Mouse (Mus musculus) heart, embryonic 15.5 days (tissue): ENCODE data around the gene Hmbs. TPM values are rescaled to one million over a fixed set of nuclear protein-coding genes. Genes with fewer than 3 reads are reported as not detected.
"Not testable (repeated sequence)": the region's sequence is repeated elsewhere in the genome, so short reads cannot be mapped to it uniquely, and the experiment has no call there.

Experiments
- ATAC-seq: fragments of 200-750 bp; cut with Nextera tagmentation; replicated peaks from 2 replicates; pipeline ENCODE4 v1.8.0; 2017; ENCODE audit warnings: low read depth, moderate TSS enrichment; ENCODE audit not compliant: insufficient number of reproducible peaks, insufficient read depth, low FRiP score
- H3K27ac ChIP-seq: fragments of 300-500 bp; sonication (generic); 2 replicates; pipeline ENCODE4 v1.5.1; 2015; ENCODE audit warnings: mild to moderate bottlenecking, inconsistent platforms
- H3K27me3 ChIP-seq: fragments of 300-500 bp; sonication (generic); 2 replicates; pipeline ENCODE4 v1.6.1; 2015; ENCODE audit warnings: inconsistent platforms
- H3K36me3 ChIP-seq: fragments of 300-500 bp; sonication (generic); 2 replicates; pipeline ENCODE4 v1.6.1; 2015; ENCODE audit warnings: mild to moderate bottlenecking, inconsistent platforms
- H3K4me1 ChIP-seq: fragments of 300-500 bp; sonication (generic); replicated peaks from 2 replicates; pipeline ENCODE4 v1.6.1; 2015; ENCODE audit warnings: inconsistent platforms
- H3K4me2 ChIP-seq: fragments of 300-500 bp; sonication (generic); 2 replicates; pipeline ENCODE4 v1.6.1; 2015; ENCODE audit warnings: inconsistent platforms, mild to moderate bottlenecking, moderate library complexity
- H3K4me3 ChIP-seq: fragments of 300-500 bp; sonication (generic); 2 replicates; pipeline ENCODE4 v1.5.1; 2015; ENCODE audit warnings: mild to moderate bottlenecking, inconsistent platforms
- H3K9ac ChIP-seq: fragments of 300-500 bp; sonication (generic); 2 replicates; pipeline ENCODE4 v1.6.1; 2015; ENCODE audit warnings: mild to moderate bottlenecking, inconsistent platforms
- H3K9me3 ChIP-seq: fragments of 300-500 bp; sonication (generic); replicated peaks from 2 replicates; pipeline ENCODE4 v1.6.1; 2016; ENCODE audit warnings: inconsistent platforms
- WGBS: fragments of 180-500 bp; shearing (Covaris S2); methylation state at CpG from one replicate; pipeline ENCODE4 v1.1.7; 2015; ENCODE audit warnings: mixed read lengths; 5-methylcytosine and 5-hydroxymethylcytosine counted together
- polyA plus RNA-seq: library from polyadenylated mRNA; unstranded; fragments of >200 nt; fragmentation: Nextera tagmentation; extraction: Ambion mirVana; gene quantifications from 2 replicates; pipeline ENCODE4 v1.2.1, GENCODE M21; 2015

Hmbs gene
- 89.7 and 105 TPM in 2 replicates for polyA plus RNA-seq

DNA sequence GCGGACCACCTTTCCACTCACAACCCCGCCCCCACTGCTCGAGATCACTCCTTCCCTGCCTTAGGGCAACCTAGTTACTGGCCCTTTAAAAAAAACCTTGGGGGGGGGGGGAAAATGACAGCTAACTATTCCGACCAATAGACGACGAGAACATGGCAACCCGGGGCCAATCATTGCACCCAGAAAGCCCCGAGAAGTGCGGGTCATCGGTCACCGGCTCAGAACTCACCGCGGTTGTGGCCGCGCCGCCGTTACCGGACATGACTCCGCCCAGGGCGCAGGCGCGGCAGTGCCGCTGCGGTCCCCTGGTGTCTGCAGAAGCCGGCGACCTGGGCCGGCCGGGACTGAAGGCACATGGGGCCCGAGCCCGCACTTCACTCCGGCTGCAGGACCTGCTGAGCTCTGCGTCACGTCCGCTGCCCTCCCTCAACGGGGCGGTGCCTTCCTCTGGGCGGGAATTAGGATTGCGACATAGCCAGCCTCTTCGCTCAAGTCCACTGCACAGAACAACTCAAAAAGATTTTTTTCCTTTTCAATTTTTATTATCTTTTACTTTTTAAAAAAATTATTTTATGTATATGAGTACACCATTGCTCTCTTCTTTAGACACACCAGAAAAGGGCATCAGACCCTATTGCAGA, at the start of gene Hmbs:
Gene Hmbs, minus strand, starts transcription at position 448 of the 641 bp plus-strand sequence.
- Histone ChIP-seq H3K27me3 (no peaks in the 10 kb centered on the region), H3K4me2 (peak within 1 kb of the TSS; percentile 76), H3K27ac (peak within 1 kb of the TSS; percentile 100), H3K36me3 (peaks cover 35% of the 10 kb centered on the region), H3K9ac (peak within 1 kb of the TSS; percentile 91), H3K4me1 (peaks cover 21% of the 10 kb centered on the region), H3K4me3 (peak within 1 kb of the TSS; percentile 85), H3K9me3 (no peaks in the 10 kb centered on the region)
- under 1% methylated on average over 39 of the region's 39 CpGs for WGBS
- peak; percentile 91 for ATAC-seq

DNA sequence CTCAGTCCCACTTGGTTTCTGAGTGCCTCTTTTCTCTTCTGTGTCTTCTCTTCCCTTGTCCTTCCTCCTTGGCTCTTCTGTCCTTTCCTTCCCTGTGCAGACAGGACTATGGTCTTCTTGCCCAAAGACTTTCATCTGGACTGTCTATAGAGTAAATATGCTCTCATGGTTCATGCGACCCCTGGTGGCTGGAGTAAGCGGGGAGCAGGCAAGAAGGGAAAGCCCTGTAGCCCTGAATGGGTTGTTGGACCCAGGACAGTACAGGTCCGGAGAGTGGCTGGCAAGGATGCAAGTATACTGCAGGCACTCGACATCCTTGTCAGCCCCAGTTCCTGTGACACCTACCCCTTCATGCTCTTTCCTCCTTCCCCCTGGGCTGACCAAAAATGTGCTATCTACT, 47.4 kb upstream of the Hmbs start:
- no peak for ATAC-seq

DNA sequence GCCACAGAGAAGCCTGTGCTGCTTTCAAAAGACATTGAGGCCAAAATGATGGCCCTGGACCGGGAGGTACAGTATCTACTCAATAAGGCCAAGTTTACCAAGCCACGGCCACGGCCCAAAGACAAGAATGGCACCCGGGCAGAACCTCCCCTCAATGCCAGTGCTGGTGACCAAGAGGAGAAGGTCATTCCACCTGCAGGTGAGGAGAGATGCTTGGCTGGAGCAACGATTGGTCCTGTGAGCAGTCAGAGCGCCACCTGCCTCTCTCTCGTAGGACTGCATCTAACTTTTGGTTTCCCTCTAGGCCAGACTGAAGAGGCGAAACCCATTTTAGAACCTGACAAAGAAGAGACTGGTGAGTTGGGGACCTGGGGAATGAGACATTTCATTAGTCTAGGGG, 45.2 kb upstream of the Hmbs start:
- 66% methylated on average over 8 of the region's 8 CpGs for WGBS
- no peaks in the 10 kb centered on the region for H3K9me3 ChIP-seq
- no peak overlapping the region for H3K9ac ChIP-seq
- no peaks in the 10 kb centered on the region for H3K27me3 ChIP-seq
- no peaks in the 10 kb centered on the region for H3K4me1 ChIP-seq
- no peak overlapping the region for H3K4me3 ChIP-seq
- H3K27ac ChIP-seq = no peak overlapping the region
- no peak for ATAC-seq
- H3K36me3 ChIP-seq = peaks cover 63% of the 10 kb centered on the region
- no peak overlapping the region for H3K4me2 ChIP-seq

More for the DNA sequence above, 47.4 kb upstream of the Hmbs start:
- no peak overlapping the region for H3K4me2 ChIP-seq
- WGBS = 35% methylated on average over 4 of the region's 4 CpGs
- no peak overlapping the region for H3K9ac ChIP-seq
- no peaks in the 10 kb centered on the region for H3K27me3 ChIP-seq
- no peaks in the 10 kb centered on the region for H3K9me3 ChIP-seq
- no peak overlapping the region for H3K4me3 ChIP-seq
- no peak overlapping the region for H3K27ac ChIP-seq
- peaks cover 41% of the 10 kb centered on the region for H3K36me3 ChIP-seq
- peaks cover 5% of the 10 kb centered on the region; the same call in 1 of the 2 replicates for H3K4me1 ChIP-seq

DNA sequence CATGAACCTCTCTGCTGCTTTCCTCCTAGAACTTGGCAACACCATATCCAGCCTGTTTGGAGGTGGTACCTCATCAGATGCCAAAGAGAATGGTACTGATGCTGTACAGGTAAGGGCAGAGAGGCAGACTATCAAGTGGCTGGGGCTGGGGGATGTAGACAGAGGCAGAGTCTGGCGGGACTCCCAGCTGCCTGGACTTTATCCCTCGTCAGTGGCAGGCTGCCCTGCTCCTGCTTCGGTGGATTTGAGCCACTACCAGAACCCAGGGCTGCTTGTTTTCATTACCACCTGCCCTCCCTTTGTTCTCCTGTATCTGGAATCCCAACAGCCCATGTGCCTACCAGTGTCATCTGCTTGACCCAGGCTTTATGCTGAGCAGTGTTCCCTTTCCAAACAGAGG, 43.2 kb upstream of the Hmbs start:
- ATAC-seq = no peak
- no peaks in the 10 kb centered on the region for H3K4me1 ChIP-seq
- H3K4me3 ChIP-seq = no peak overlapping the region
- no peak overlapping the region for H3K4me2 ChIP-seq
- no peaks in the 10 kb centered on the region for H3K27me3 ChIP-seq
- 77% methylated on average over 3 of the region's 3 CpGs for WGBS
- peaks cover 84% of the 10 kb centered on the region for H3K36me3 ChIP-seq
- H3K9ac ChIP-seq = no peak overlapping the region
- no peaks in the 10 kb centered on the region for H3K9me3 ChIP-seq
- H3K27ac ChIP-seq = no peak overlapping the region

DNA sequence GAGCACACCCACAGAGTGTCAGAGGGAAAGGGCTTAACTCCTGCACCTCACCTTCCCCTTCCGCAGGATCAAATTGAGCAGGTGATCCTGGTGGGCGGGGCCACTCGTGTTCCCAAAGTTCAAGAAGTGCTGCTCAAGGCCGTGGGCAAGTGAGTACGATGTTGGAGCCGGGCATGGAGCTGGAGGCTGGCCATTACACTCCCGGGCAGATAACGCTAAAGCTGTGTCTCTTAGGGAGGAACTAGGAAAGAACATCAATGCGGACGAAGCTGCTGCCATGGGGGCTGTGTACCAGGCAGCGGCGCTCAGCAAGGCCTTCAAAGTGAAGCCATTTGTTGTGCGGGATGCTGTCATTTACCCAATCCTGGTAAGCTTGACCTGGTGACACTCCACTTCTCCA, 40.6 kb upstream of the Hmbs start:
- WGBS = 90% methylated on average over 13 of the region's 13 CpGs
- ATAC-seq = no peak
- peaks cover 87% of the 10 kb centered on the region for H3K36me3 ChIP-seq
- H3K27ac ChIP-seq = no peak overlapping the region
- H3K9ac ChIP-seq = no peak overlapping the region
- no peaks in the 10 kb centered on the region for H3K27me3 ChIP-seq
- no peak overlapping the region for H3K4me3 ChIP-seq
- H3K4me1 ChIP-seq = peaks cover 11% of the 10 kb centered on the region
- no peak overlapping the region for H3K4me2 ChIP-seq
- H3K9me3 ChIP-seq = no peaks in the 10 kb centered on the region

DNA sequence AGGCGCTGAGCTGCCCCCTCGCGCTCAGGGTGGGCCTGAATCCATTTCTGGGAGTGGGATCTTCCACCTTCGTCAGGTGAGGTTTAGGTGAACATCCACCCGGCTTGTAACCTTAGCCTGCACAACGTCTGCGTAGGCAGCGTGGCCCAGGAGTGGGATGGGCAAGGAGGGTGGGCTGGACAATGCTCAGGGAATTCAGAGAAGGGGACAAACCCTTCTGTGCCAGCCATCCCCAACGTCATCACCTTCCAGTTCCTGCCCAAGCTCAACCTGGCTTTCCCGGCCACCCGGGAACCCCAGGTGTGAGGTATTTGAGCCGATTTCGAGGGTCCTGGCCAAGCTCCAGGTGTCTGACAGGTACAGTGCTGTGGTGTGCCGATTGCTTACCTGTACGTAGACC, 35.8 kb upstream of the Hmbs start:
- H3K9me3 ChIP-seq = no peaks in the 10 kb centered on the region
- peak overlapping the region; percentile 78 for H3K27ac ChIP-seq
- H3K4me3 ChIP-seq = peak overlapping the region; percentile 71
- peak overlapping the region; percentile 91 for H3K4me2 ChIP-seq
- WGBS = 7% methylated on average over 15 of the region's 15 CpGs
- peaks cover 41% of the 10 kb centered on the region for H3K36me3 ChIP-seq
- 0 out of 2 replicates have a peak, but pooled peaks have one; percentile 11 for ATAC-seq
- no peaks in the 10 kb centered on the region for H3K27me3 ChIP-seq
- peak overlapping the region; percentile 84 for H3K9ac ChIP-seq
- peaks cover 15% of the 10 kb centered on the region for H3K4me1 ChIP-seq

DNA sequence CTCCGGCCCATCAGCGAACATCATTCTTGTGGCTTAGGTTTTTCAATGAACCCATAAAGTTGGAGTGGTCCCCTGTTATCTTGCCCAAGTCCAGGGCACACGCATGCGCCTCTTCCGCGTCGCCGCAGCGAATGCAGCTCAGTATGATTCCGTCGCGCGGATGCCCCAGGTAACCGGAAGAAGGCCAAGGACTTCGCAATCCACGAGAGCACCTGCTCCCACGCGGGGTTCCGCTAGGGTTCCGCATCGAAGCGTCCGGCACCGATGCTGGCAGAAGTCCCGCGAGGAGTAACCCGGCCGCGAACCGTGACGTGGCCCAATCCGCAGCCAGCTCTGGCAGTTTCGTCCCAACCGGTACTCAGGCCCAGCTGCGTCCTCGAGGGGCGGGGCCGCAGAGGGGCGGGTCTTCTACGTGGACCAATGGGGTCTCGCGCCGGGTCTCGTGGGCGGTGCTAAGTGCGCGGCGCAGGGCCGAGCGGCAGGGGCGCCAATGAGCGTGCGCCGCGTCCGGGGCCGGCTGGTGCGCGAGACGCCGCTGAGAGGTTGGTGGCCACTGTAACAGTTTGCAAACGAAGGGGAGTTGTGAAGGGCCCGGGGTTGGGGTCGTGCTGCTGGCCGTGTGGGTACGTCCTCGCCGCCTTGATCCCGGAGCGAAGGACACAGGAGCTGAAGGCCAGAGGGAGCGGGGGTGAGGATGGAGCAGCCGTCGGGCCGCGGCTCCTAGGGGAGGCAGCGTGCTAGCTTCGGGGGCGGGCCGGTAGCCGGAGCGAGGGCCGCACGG, 35.2 kb upstream of the Hmbs start, which contains the start of gene Hyou1:
Gene Hyou1, plus strand, starts transcription at position 437 of the 781 bp plus-strand sequence.
- under 1% methylated on average over 83 of the region's 83 CpGs for WGBS
- Histone ChIP-seq H3K36me3 (peaks cover 35% of the 10 kb centered on the region), H3K27ac (peak within 1 kb of the TSS; percentile 78), H3K4me2 (peak within 1 kb of the TSS; percentile 91), H3K9ac (peak within 1 kb of the TSS; percentile 84), H3K27me3 (no peaks in the 10 kb centered on the region), H3K4me1 (peaks cover 15% of the 10 kb centered on the region), H3K9me3 (no peaks in the 10 kb centered on the region), H3K4me3 (peak within 1 kb of the TSS; percentile 71)
- ATAC-seq = peak; percentile 98

DNA sequence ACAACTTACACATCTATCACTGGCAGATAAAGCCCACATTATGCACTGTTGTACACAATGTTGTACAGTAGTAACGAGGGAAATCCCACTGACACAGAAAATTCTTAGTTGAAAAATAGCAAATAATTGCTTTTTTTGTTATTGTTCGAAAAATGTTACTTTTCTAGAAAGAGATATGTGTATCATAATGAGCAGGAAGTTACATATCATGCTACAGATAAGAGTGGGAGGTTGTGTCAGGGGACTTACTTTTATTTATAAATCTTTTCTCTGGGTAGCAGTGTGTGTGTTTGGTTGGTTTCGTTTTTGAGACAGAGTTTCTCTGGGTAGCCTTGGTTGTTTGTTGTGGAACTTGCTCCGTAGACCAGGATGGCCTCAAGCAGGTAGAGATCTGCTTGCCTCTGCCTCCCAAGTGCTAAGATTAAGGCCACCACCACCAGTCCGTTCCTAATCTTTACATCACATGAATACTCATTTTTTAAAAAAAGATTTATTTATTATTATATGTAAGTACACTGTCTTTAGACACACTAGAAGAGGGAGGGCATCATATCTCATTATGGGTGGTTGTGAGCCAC, 34.2 kb upstream of the Hmbs start:
- Histone ChIP-seq H3K4me1 (peaks cover 15% of the 10 kb centered on the region), H3K36me3 (peaks cover 25% of the 10 kb centered on the region), H3K27ac (no peak overlapping the region; the same call in 1 of the 2 replicates), H3K4me3 (peak overlapping the region; percentile 71), H3K9ac (0 out of 2 replicates have a peak overlapping the region, but pooled peaks have one; percentile 60), H3K9me3 (no peaks in the 10 kb centered on the region), H3K4me2 (peak overlapping the region; percentile 91), H3K27me3 (no peaks in the 10 kb centered on the region)
- ATAC-seq = no peak
- WGBS = 75% methylated on average over 5 of the region's 5 CpGs

DNA sequence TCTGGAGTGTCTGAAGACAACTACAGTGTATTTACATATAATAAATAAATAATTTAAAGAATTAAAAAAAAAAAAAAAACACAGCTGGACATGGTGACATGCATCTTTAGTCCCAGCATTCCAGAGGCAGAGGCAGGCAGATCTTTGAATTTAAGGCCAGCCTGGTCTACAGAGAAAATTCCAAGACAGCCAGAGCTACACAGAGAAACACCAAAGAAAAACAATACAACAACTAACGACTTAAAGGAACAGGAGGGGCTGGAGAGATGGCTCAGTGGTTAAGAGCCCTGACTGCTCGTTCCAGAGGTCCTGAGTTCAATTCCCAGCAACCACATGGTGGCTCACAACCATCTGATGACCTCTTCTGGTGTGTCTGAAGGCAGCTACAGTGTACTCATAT, 33.3 kb upstream of the Hmbs start:
- not testable (repeated sequence) for H3K9ac ChIP-seq, ATAC-seq, H3K27me3 ChIP-seq, H3K4me2 ChIP-seq, H3K9me3 ChIP-seq, H3K27ac ChIP-seq, H3K4me3 ChIP-seq
- H3K4me1 ChIP-seq = peaks cover 15% of the 10 kb centered on the region
- 73% methylated on average over 2 of the region's 2 CpGs for WGBS
- H3K36me3 ChIP-seq = peaks cover 16% of the 10 kb centered on the region

DNA sequence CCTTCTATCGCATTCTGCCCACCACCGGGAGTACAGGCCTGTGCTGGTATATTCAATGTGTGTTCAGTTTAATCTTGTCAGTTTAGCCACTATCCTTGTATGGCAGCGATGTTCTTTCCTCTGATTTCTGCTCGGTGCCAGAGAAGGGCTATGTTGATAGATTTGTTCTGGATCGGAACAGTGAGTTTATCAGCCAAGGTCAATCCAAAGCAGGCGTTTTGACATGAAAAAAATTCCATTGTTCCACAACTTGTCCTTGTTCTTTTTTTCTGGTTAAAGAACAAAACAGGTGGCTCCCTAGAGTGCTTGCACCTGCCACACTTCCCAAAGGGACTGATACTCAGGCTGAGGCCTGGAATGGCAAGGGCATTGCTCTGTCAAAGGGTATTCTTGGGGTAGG, 32.1 kb upstream of the Hmbs start:
- no peak overlapping the region for H3K9ac ChIP-seq
- H3K4me1 ChIP-seq = peaks cover 15% of the 10 kb centered on the region
- H3K4me2 ChIP-seq = no peak overlapping the region
- ATAC-seq = no peak
- no peaks in the 10 kb centered on the region for H3K27me3 ChIP-seq
- no peaks in the 10 kb centered on the region for H3K9me3 ChIP-seq
- no peak overlapping the region for H3K27ac ChIP-seq
- peaks cover 4% of the 10 kb centered on the region for H3K36me3 ChIP-seq
- no peak overlapping the region for H3K4me3 ChIP-seq
- 78% methylated on average over 6 of the region's 6 CpGs for WGBS

DNA sequence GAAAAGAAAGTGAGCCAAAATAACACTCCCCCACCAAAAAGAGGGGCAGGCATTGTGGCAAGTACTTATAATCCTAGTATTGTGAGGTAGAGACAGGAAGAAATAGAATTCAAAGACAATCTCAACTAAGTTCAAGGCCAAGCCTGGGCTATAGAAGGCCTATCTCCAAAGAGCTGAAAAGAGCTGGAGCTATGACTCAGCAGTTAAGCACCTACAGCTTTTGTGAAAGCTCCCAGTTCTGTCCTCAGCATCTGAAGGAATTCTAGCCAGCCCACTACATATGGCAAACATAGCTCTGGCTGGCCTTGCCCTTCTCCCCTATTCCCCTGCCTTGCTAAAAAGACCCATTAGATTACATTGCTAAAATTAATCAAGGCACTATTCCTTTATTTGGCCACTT, 29.4 kb upstream of the Hmbs start:
- H3K4me1 ChIP-seq = peaks cover 2% of the 10 kb centered on the region; the same call in 1 of the 2 replicates
- no peak overlapping the region for H3K4me3 ChIP-seq
- no peak overlapping the region for H3K9ac ChIP-seq
- H3K36me3 ChIP-seq = no peaks in the 10 kb centered on the region
- no peak overlapping the region for H3K27ac ChIP-seq
- H3K9me3 ChIP-seq = no peaks in the 10 kb centered on the region
- no peak overlapping the region for H3K4me2 ChIP-seq
- H3K27me3 ChIP-seq = no peaks in the 10 kb centered on the region
- ATAC-seq = no peak
